Comparison of ENCODE assay signal across 21 mouse cellular contexts in the genomic region with DNA sequence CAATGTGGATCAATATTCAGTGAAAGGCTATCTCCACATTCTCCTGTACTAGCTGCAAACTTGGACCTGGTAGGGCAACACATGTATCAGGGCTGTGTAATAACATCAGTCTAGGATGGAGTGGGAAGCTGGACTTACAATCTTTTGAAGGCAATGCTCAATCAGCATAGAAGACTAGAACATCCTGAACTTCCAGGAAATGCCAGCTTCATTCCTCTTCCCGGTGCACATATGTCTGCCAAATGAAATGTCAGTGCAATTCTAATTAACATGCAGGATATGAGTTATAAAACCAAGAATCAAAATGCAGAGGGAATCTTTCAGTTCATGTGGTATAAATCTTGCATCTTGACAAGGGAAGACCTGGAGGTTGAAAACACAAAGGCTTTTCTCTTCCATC.
DNase-seq lines count a peak whose midpoint lies in the region; ATAC-seq and TF ChIP-seq lines count a peak whose summit lies in the region.
"Had no signal": no experiment of that assay in that cellular context is flagged by ENCODE, and none has a peak within 500 bp of the region (broad histone marks: within the 10 kb centered on the region; RNA-seq: fewer than 3 reads in every experiment).

No protein-coding gene starts in this region.

- intact Hi-C loops in left cerebral cortex, postnatal 25 days (cut with DNase I), result no loop called here
- intact Hi-C loops in left cerebral cortex, postnatal 4 days (cut with DNase I), result no loop called here

- peak; percentile 5 to 27 for DNase-seq in left cerebral cortex, postnatal 25 days (ENCODE audit: low spot score in 2 of 2)
- DNase-seq in left cerebral cortex, postnatal 4 days, result no peak
- peak; percentile 17 to 67 for DNase-seq in layer of hippocampus, adult 2 months (ENCODE audit: low spot score in 2 of 2)
- DNase-seq in layer of hippocampus, adult 9-11 months, result peak; percentile 49
- DNase-seq in embryo, embryonic 10 days (ENCODE audit: low spot score), result no peak
- no peak for DNase-seq in spleen, adult 12 weeks (ENCODE audit: low spot score)
- DNase-seq: adrenal gland, adult 2 months; adrenal gland, postnatal 36 days; cerebellum, adult 11-12 months; cerebellum, adult 9-10 months; cerebellum, postnatal 36 days; forebrain, postnatal 0 days; gastrocnemius, postnatal 14 days; heart, adult 2 months; heart, postnatal 14 days had no signal

- TF ChIP-seq CTCF in layer of hippocampus, adult 2 months (conservative IDR thresholded peaks at IDR 0.05), result no peak

- peak overlapping the region; percentile 78 for H3K27ac ChIP-seq in layer of hippocampus, adult 2 months
- H3K27ac ChIP-seq: embryonic facial prominence, embryonic 10.5 days; forebrain, embryonic 13.5 days; heart, adult 2 months; heart, embryonic 15.5 days; hindbrain, embryonic 13.5 days; hindbrain, postnatal 0 days had no signal

- no peak for ATAC-seq in cerebellum, adult (ENCODE audit: insufficient number of reproducible peaks, low FRiP score, low TSS enrichment)
- ATAC-seq: forebrain, embryonic 13.5 days; forebrain, postnatal 0 days; hindbrain, postnatal 0 days had no signal

- H3K4me3 ChIP-seq in layer of hippocampus, adult 2 months, result no peak overlapping the region
- H3K4me3 ChIP-seq: embryonic facial prominence, embryonic 10.5 days; forebrain, embryonic 13.5 days; heart, adult 2 months; heart, embryonic 15.5 days; hindbrain, embryonic 13.5 days had no signal

Comparison
In these comparisons a context has a peak if more than half of its experiments do, and no peak if none do; other contexts are left out.
1. DNase-seq: peak in left cerebral cortex, postnatal 25 days (2 of 2), layer of hippocampus, adult 2 months (2 of 2) and layer of hippocampus, adult 9-11 months (single experiment); none in left cerebral cortex, postnatal 4 days (single experiment), embryo, embryonic 10 days (single experiment) and spleen, adult 12 weeks (single experiment).